Mouse (Mus musculus) liver, adult 2 months (tissue): ENCODE data around the gene Sgf29. TPM values are rescaled to one million over a fixed set of nuclear protein-coding genes. Genes with fewer than 3 reads are reported as not detected.

Source experiments
- DNase-seq: peaks from one replicate; pipeline ENCODE4 v3.0.0-alpha.2; 2011; ENCODE audit warnings: low read depth, low spot score; ENCODE audit errors: extremely low read depth
- H3K27ac ChIP-seq: fragments of 200-500 bp; replicated peaks from 2 replicates; pipeline ENCODE4 v1.5.1; 2012; ENCODE audit warnings: low read depth, mild to moderate bottlenecking, control low read depth, inconsistent platforms, low read length; ENCODE audit not compliant: insufficient read depth
- H3K27me3 ChIP-seq: fragments of 200-500 bp; 2 replicates; pipeline ENCODE4 v1.6.1; 2012; ENCODE audit warnings: mild to moderate bottlenecking, moderate library complexity, low read length, inconsistent platforms; ENCODE audit not compliant: control insufficient read depth, insufficient read depth
- H3K36me3 ChIP-seq: fragments of 200-500 bp; 2 replicates; pipeline ENCODE4 v1.6.1; 2012; ENCODE audit warnings: low read length, inconsistent platforms; ENCODE audit not compliant: control insufficient read depth, insufficient read depth
- H3K4me1 ChIP-seq: fragments of 200-500 bp; 2 replicates; pipeline ENCODE4 v1.6.1; 2011; ENCODE audit warnings: low read length; ENCODE audit not compliant: control insufficient read depth, insufficient read depth
- H3K4me3 ChIP-seq: fragments of 200-500 bp; 2 replicates; pipeline ENCODE4 v1.5.1; 2011; ENCODE audit warnings: low read depth, mild to moderate bottlenecking, control low read depth, low read length, moderate library complexity; ENCODE audit not compliant: insufficient read depth
- H3K79me2 ChIP-seq: fragments of 200-500 bp; 2 replicates; pipeline ENCODE4 v1.6.1; 2012; ENCODE audit warnings: inconsistent platforms, mild to moderate bottlenecking, low read length, moderate library complexity; ENCODE audit not compliant: control insufficient read depth, insufficient read depth
- H3K9ac ChIP-seq: fragments of 200-500 bp; 2 replicates; pipeline ENCODE4 v1.6.1; 2012; ENCODE audit warnings: low read depth, mild to moderate bottlenecking, control low read depth, inconsistent platforms, low read length
- CTCF ChIP-seq: fragments of 200-500 bp; IDR thresholded peaks from 2 replicates; pipeline ENCODE4 v1.5.1; 2011; ENCODE audit warnings: low read depth, low read length, control low read depth
- POLR2A ChIP-seq: fragments of 200-500 bp; IDR thresholded peaks from 2 replicates; pipeline ENCODE4 v1.6.1; 2011; ENCODE audit warnings: low read length, control low read depth; ENCODE audit not compliant: insufficient read depth; ENCODE audit errors: extremely low read depth
- WGBS: fragments of 180-500 bp; shearing (Covaris S2); methylation state at CpG from one replicate; pipeline ENCODE4 v1.1.7; 2018; 5-methylcytosine and 5-hydroxymethylcytosine counted together
- polyA plus RNA-seq: library from polyadenylated mRNA; depleted of rRNA; stranded (reverse); fragments of >200 nt; gene quantifications from 2 replicates; pipeline ENCODE4 v1.2.3, GENCODE M21; 2012
- total RNA-seq: library from RNA; depleted of rRNA; stranded (reverse); fragments of >200 nt; gene quantifications from 2 replicates; pipeline ENCODE4 v1.2.3, GENCODE M21; 2014

Sgf29 gene
- total and polyA plus RNA-seq, 2 experiments = 7.7 to 54.2 TPM

DNA sequence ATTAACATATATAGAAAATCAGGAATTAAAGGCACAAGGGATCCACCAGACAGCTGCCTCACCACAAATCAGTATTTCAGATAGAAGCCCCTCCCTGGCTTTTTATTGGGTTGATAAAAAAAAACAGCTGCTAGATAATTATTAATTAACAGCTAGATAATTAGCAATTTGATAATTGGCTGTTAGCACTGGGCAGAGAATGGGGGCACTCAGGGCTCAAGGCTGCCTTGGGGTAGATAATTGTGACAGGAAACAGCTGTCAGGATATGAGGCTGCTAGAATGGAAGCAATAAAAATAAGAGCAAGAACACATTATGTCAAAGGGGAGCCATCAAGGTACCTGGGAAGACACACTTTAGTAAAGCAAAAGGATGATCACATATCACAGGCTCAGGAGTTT lies 4.2 kb upstream of the Sgf29 start:
- H3K4me3 ChIP-seq = no peak overlapping the region
- TF ChIP-seq POLR2A (no peak), CTCF (no peak)
- H3K4me1 ChIP-seq = peaks cover 4% of the 10 kb centered on the region; the same call in 1 of the 2 replicates
- no peak overlapping the region for H3K9ac ChIP-seq
- no peaks in the 10 kb centered on the region for H3K27me3 ChIP-seq
- no peak overlapping the region for H3K27ac ChIP-seq
- H3K79me2 ChIP-seq = no peaks in the 10 kb centered on the region
- no peaks in the 10 kb centered on the region for H3K36me3 ChIP-seq
- DNase-seq = no peak

DNA sequence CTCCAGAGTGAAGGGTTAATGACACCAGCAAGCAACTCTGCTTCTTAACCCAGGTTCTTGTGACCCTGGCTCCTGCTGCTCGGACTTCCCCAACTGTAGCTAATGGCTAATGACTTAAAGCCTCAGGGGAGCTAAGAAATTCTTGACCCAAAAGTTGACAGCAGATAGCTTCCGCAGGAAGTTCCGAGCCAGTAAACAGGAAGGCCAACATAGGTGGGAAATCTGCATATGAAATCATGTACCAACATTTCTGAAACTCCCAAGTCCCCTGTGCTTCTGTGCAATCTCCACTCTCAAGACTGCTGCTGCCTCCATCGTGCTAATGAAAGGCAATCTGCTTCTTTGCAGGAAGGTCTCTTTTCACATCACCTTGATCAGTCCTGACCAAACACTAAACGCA lies 3.4 kb upstream of the Sgf29 start:
- 75% methylated on average over 5 of the region's 5 CpGs for WGBS
- H3K27ac ChIP-seq = no peak overlapping the region

GRCm38 (mm10) chr7:126648486-126648885 lies 623 bp upstream of the Sgf29 start:
- no peak overlapping the region for H3K9ac ChIP-seq
- DNase-seq = peak; percentile 61
- peaks cover 5% of the 10 kb centered on the region; the same call in 1 of the 2 replicates for H3K79me2 ChIP-seq
- H3K27me3 ChIP-seq = no peaks in the 10 kb centered on the region
- WGBS = 53% methylated on average over 4 of the region's 4 CpGs
- H3K4me1 ChIP-seq = peaks cover 4% of the 10 kb centered on the region; the same call in 1 of the 2 replicates
- no peak overlapping the region for H3K27ac ChIP-seq
- peak; percentile 45 for TF ChIP-seq CTCF
- no peak for TF ChIP-seq POLR2A
- no peak overlapping the region for H3K4me3 ChIP-seq
- H3K36me3 ChIP-seq = no peaks in the 10 kb centered on the region

More for the DNA sequence above, 3.4 kb upstream of the Sgf29 start:
- TF ChIP-seq POLR2A (no peak), CTCF (no peak)
- Histone ChIP-seq H3K4me3 (no peak overlapping the region), H3K27me3 (no peaks in the 10 kb centered on the region), H3K4me1 (peaks cover 4% of the 10 kb centered on the region; the same call in 1 of the 2 replicates), H3K36me3 (no peaks in the 10 kb centered on the region), H3K9ac (no peak overlapping the region), H3K79me2 (no peaks in the 10 kb centered on the region; the same call in 1 of the 2 replicates)
- no peak for DNase-seq

DNA sequence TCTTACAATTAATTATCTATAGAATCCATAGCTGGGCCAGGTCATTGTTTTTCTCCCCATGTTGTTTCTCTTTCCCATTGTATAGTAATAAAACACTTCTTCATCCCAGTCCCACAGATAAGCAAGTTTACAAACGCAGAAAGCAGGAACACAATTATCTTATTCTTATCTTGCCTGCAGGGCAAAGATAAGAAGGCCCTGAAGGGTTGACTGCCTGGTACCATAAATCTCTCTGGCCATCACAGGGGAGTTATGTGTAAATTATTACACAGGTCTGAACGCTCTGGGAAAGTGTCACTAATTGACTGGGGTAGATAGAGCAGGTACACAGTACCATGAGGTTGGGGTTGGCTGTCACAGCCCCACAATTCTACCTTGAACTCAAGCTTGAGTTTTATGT lies 1.7 kb downstream of the Sgf29 start:
- H3K27me3 ChIP-seq = no peaks in the 10 kb centered on the region
- H3K27ac ChIP-seq = no peak overlapping the region
- no peak overlapping the region for H3K9ac ChIP-seq
- peaks cover 6% of the 10 kb centered on the region for H3K4me1 ChIP-seq
- no peaks in the 10 kb centered on the region for H3K36me3 ChIP-seq
- H3K4me3 ChIP-seq = no peak overlapping the region
- TF ChIP-seq POLR2A (no peak), CTCF (no peak)
- peaks cover 7% of the 10 kb centered on the region; the same call in 1 of the 2 replicates for H3K79me2 ChIP-seq
- WGBS = 62% methylated on average over 2 of the region's 2 CpGs
- DNase-seq = no peak

DNA sequence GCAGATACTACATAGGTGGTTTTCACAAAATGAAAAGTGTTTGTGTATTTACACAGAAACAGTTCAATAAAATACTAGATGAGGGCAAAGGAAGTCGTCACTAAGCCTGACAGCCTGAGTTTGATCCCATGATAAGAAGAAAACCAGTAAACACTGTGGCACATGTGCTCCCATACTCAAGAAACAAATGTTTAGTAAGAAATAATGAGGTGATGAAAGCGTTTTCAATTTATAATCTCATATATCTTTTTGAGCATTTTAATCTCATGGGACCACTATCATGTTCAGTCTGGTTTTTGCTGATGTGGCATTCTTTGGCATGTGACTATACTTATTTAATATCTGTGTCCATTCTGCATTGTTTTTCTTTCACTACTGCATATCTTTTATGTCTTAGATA lies 4.9 kb downstream of the Sgf29 start:
- H3K4me3 ChIP-seq = no peak overlapping the region
- no peaks in the 10 kb centered on the region for H3K27me3 ChIP-seq
- WGBS = 44% methylated on average over 2 of the region's 2 CpGs
- H3K36me3 ChIP-seq = no peaks in the 10 kb centered on the region
- H3K79me2 ChIP-seq = peaks cover 7% of the 10 kb centered on the region; the same call in 1 of the 2 replicates
- no peak for TF ChIP-seq CTCF
- TF ChIP-seq POLR2A = no peak
- H3K9ac ChIP-seq = no peak overlapping the region
- no peak overlapping the region for H3K27ac ChIP-seq
- DNase-seq = no peak
- H3K4me1 ChIP-seq = peaks cover 5% of the 10 kb centered on the region

- H3K27ac ChIP-seq = 0 out of 2 replicates have a peak overlapping the region, but pooled peaks have one; percentile 6
- 88% methylated on average over 3 of the region's 3 CpGs for WGBS
- DNase-seq = no peak
- TF ChIP-seq CTCF (no peak), POLR2A (no peak)
- peaks cover 7% of the 10 kb centered on the region; the same call in 1 of the 2 replicates for H3K79me2 ChIP-seq
- no peak overlapping the region for H3K9ac ChIP-seq
- peaks cover 2% of the 10 kb centered on the region for H3K4me1 ChIP-seq
- no peak overlapping the region for H3K4me3 ChIP-seq
- no peaks in the 10 kb centered on the region for H3K36me3 ChIP-seq
- H3K27me3 ChIP-seq = no peaks in the 10 kb centered on the region
Measured at GRCm38 (mm10) chr7:126655695-126656094, 6.6 kb downstream of the Sgf29 start.
